27 mouse cellular contexts compared by ENCODE assay signal in genomic region chrX:107236461-107236860, GRCm38 (mm10). TPM values are rescaled to one million over a fixed set of nuclear protein-coding genes. Genes with fewer than 3 reads are reported as not detected.
DNase-seq lines count a peak whose midpoint lies in the region; ATAC-seq lines count a peak whose summit lies in the region.
"Had no signal": no experiment of that assay in that cellular context is flagged by ENCODE, and none has a peak within 500 bp of the region (broad histone marks: within the 10 kb centered on the region; RNA-seq: fewer than 3 reads in every experiment).

No protein-coding gene starts in this region.

- DNase-seq in CD4-positive, CD25-positive, alpha-beta regulatory T cell, adult 2 months (ENCODE audit: low read depth, low spot score), result peak; percentile 60
- peak; percentile 38 for DNase-seq in naive thymus-derived CD4-positive, alpha-beta T cell, adult 2 months (ENCODE audit: low read depth)
- no peak for DNase-seq in lung, postnatal 25 days (ENCODE audit: low spot score)
- DNase-seq in thymus, postnatal 0 days (ENCODE audit: low spot score), result no peak
- DNase-seq: adrenal gland, adult 2 months; adrenal gland, postnatal 14 days; cerebellum, adult 11 months; cerebellum, adult 2 months; cerebellum, adult 9-11 months; cerebellum, postnatal 25 days; embryo, embryonic 11 days; gastrocnemius, postnatal 10 days; gastrocnemius, postnatal 36 days; heart, adult 2 months; heart, postnatal 14 days had no signal

- no peaks in the 10 kb centered on the region for H3K27me3 ChIP-seq in intestine, embryonic 15.5 days (replicated peaks)
- H3K27me3 ChIP-seq: embryonic facial prominence, embryonic 13.5 days; forebrain, embryonic 12.5 days; forebrain, embryonic 15.5 days; heart, embryonic 13.5 days; hindbrain, embryonic 12.5 days; hindbrain, embryonic 15.5 days had no signal

- H3K9ac ChIP-seq in intestine, embryonic 15.5 days, result no peak overlapping the region
- H3K9ac ChIP-seq: embryonic facial prominence, embryonic 13.5 days; forebrain, embryonic 12.5 days; forebrain, embryonic 15.5 days; heart, embryonic 13.5 days; hindbrain, embryonic 12.5 days; hindbrain, embryonic 15.5 days had no signal

- WGBS in intestine, embryonic 15.5 days, result 88% methylated on average over 1 of the region's 1 CpGs

- H3K4me2 ChIP-seq in intestine, embryonic 15.5 days (replicated peaks), result no peak overlapping the region
- H3K4me2 ChIP-seq: embryonic facial prominence, embryonic 13.5 days; forebrain, embryonic 12.5 days; forebrain, embryonic 15.5 days; heart, embryonic 13.5 days; hindbrain, embryonic 12.5 days; hindbrain, embryonic 15.5 days had no signal

- H3K36me3 ChIP-seq in intestine, embryonic 15.5 days, result no peaks in the 10 kb centered on the region
- H3K36me3 ChIP-seq: embryonic facial prominence, embryonic 10.5 days; embryonic facial prominence, embryonic 13.5 days; forebrain, embryonic 12.5 days; forebrain, embryonic 15.5 days; heart, embryonic 10.5 days; heart, embryonic 13.5 days; hindbrain, embryonic 12.5 days; hindbrain, embryonic 15.5 days had no signal

- no peaks in the 10 kb centered on the region for H3K9me3 ChIP-seq in intestine, embryonic 15.5 days
- H3K9me3 ChIP-seq: embryonic facial prominence, embryonic 10.5 days; embryonic facial prominence, embryonic 13.5 days; forebrain, embryonic 12.5 days; forebrain, embryonic 15.5 days; heart, embryonic 10.5 days; heart, embryonic 13.5 days; hindbrain, embryonic 12.5 days; hindbrain, embryonic 15.5 days had no signal

- no peak overlapping the region for H3K4me3 ChIP-seq in intestine, embryonic 15.5 days (replicated peaks)
- H3K4me3 ChIP-seq: embryonic facial prominence, embryonic 10.5 days; embryonic facial prominence, embryonic 13.5 days; erythroblast, embryonic 14.5 days; forebrain, embryonic 12.5 days; forebrain, embryonic 15.5 days; heart, adult 2 months; heart, embryonic 10.5 days; heart, embryonic 13.5 days; hindbrain, embryonic 12.5 days; hindbrain, embryonic 15.5 days had no signal

- H3K4me1 ChIP-seq in intestine, embryonic 15.5 days (replicated peaks), result no peaks in the 10 kb centered on the region
- H3K4me1 ChIP-seq: embryonic facial prominence, embryonic 10.5 days; embryonic facial prominence, embryonic 13.5 days; forebrain, embryonic 12.5 days; forebrain, embryonic 15.5 days; heart, embryonic 10.5 days; heart, embryonic 13.5 days; hindbrain, embryonic 12.5 days; hindbrain, embryonic 15.5 days had no signal

- H3K27ac ChIP-seq in intestine, embryonic 15.5 days, result no peak overlapping the region
- H3K27ac ChIP-seq: embryonic facial prominence, embryonic 10.5 days; embryonic facial prominence, embryonic 13.5 days; forebrain, embryonic 12.5 days; forebrain, embryonic 15.5 days; heart, adult 2 months; heart, embryonic 10.5 days; heart, embryonic 13.5 days; hindbrain, embryonic 12.5 days; hindbrain, embryonic 15.5 days had no signal

- ATAC-seq in activated CD4-positive, CD25-positive, alpha-beta regulatory T cell, adult 4 months, result peak; percentile 84
- ATAC-seq in intestine, embryonic 15.5 days, result no peak
- ATAC-seq: forebrain, embryonic 15.5 days; intestine, postnatal 0 days had no signal

RNA-seq across cellular contexts. Expression of gene Gpr174, which starts 19.2 kb away (rescaled TPM):
- 10 to 100 TPM; 68.5 to 85.2 TPM for polyA plus RNA-seq in activated CD4-positive, CD25-positive, alpha-beta regulatory T cell, adult 4 months (2017; shearing (Covaris generic))
- polyA plus RNA-seq in intestine, embryonic 15.5 days (2015; fragmentation: Nextera tagmentation; extraction: Ambion mirVana), result 0.08 TPM in 1 of 2 replicates, not detected in the other
- 7.8 and 10.2 TPM in 2 replicates for polyA plus RNA-seq in thymus, postnatal 0 days (2015; fragmentation: Nextera tagmentation; extraction: Ambion mirVana)
- polyA plus RNA-seq: adrenal gland, adult 2 months; cerebellum, adult 2 months; embryonic facial prominence, embryonic 10.5 days; embryonic facial prominence, embryonic 13.5 days; erythroblast, embryonic 14.5 days; forebrain, embryonic 12.5 days; heart, embryonic 10.5 days; heart, embryonic 13.5 days; hindbrain, embryonic 12.5 days; hindbrain, embryonic 15.5 days; intestine, postnatal 0 days had no signal

Comparison
In these comparisons a context has a peak if more than half of its experiments do, and no peak if none do; other contexts are left out.
1. DNase-seq: peak in CD4-positive, CD25-positive, alpha-beta regulatory T cell, adult 2 months (single experiment) and naive thymus-derived CD4-positive, alpha-beta T cell, adult 2 months (single experiment); none in lung, postnatal 25 days (single experiment) and thymus, postnatal 0 days (single experiment).